Mouse (Mus musculus) cortical plate, adult 2 months (tissue): Measurements from ENCODE around the gene Bloc1s3.

Experiments
- CTCF ChIP-seq: fragments of 200-500 bp; IDR thresholded peaks from 2 replicates; pipeline ENCODE4 v1.5.1; 2011; ENCODE audit warnings: mild to moderate bottlenecking, control low read depth, low read length; ENCODE audit not compliant: insufficient read depth; ENCODE audit errors: extremely low read depth
- POLR2A ChIP-seq: fragments of 200-500 bp; IDR thresholded peaks from 2 replicates; pipeline ENCODE4 v1.6.1; 2011; ENCODE audit warnings: mild to moderate bottlenecking, low read length, control low read depth; ENCODE audit not compliant: insufficient read depth; ENCODE audit errors: extremely low read depth

- TF ChIP-seq CTCF (no peak), POLR2A (no peak)
Measured at GRCm38 (mm10) chr7:19464367-19465307, 43.5 kb downstream of the Bloc1s3 start.
